Mouse (Mus musculus): ENCODE results near the gene Ager. TPM values are rescaled to one million over a fixed set of nuclear protein-coding genes. Genes with fewer than 3 reads are reported as not detected.

Gene Ager
- polyA plus RNA-seq, 1 experiment from 2014 or later = 2.4 TPM

GRCm38 (mm10) chr17:34632261-34632691, 34.6 kb downstream of the Ager start:
- 2% methylated on average over 26 of the region's 26 CpGs for WGBS
- peaks cover 18% of the 10 kb centered on the region for H3K27me3 ChIP-seq (replicated peaks; ENCODE audit: control insufficient read depth, insufficient read depth, low read length)
- H3K9me3 ChIP-seq (ENCODE audit: control insufficient read depth, low read length) = no peaks in the 10 kb centered on the region
- peaks cover 28% of the 10 kb centered on the region for H3K4me1 ChIP-seq (ENCODE audit: control insufficient read depth, insufficient read depth, low read length)
- H3K9ac ChIP-seq (ENCODE audit: low read depth, low read length) = peak overlapping the region; percentile 64
- peak overlapping the region; percentile 89 for H3K4me2 ChIP-seq (ENCODE audit: low read depth, low read length)
- no peak overlapping the region for H3K27ac ChIP-seq (ENCODE audit: low read length)
- no peaks in the 10 kb centered on the region for H3K36me3 ChIP-seq (ENCODE audit: control insufficient read depth, insufficient read depth, low read length)
- peak overlapping the region; percentile 41 for H3K4me3 ChIP-seq (ENCODE audit: low read length)
- ATAC-seq = peak; percentile 42; the same call in 1 of the 2 replicates

GRCm38 (mm10) chr17:34635671-34636070, 38.0 kb downstream of the Ager start:
- ATAC-seq = no peak
- no peaks in the 10 kb centered on the region for H3K9me3 ChIP-seq (ENCODE audit: control insufficient read depth, low read length)
- 68% methylated on average over 2 of the region's 2 CpGs for WGBS
- no peak overlapping the region for H3K4me2 ChIP-seq (ENCODE audit: low read depth, low read length)
- H3K36me3 ChIP-seq (ENCODE audit: control insufficient read depth, insufficient read depth, low read length) = no peaks in the 10 kb centered on the region
- H3K9ac ChIP-seq (ENCODE audit: low read depth, low read length) = no peak overlapping the region
- peaks cover 11% of the 10 kb centered on the region for H3K4me1 ChIP-seq (ENCODE audit: control insufficient read depth, insufficient read depth, low read length)
- peaks cover 11% of the 10 kb centered on the region for H3K27me3 ChIP-seq (replicated peaks; ENCODE audit: control insufficient read depth, insufficient read depth, low read length)
- no peak overlapping the region for H3K27ac ChIP-seq (ENCODE audit: low read length)
- H3K4me3 ChIP-seq (ENCODE audit: low read length) = no peak overlapping the region

DNA sequence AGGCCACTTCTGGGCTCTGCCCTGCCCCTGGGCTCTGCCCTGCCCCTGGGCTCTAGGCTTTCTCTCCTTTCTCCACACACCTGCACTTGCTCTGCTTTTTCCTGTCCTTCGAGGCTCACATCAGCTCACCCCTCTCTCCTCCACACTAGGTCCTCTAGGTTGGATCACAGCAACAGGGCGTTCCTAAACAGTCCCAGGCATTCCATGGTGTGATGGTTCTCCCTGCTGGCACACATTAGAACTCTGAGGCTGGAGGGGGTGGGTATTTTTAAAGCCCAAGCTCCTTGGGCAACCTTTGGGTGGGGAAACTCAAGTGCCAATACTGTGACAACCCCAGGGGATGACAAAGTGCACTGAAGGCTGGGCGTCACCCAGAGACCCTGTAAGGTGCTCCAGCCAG, 39.8 kb downstream of the Ager start:
- WGBS = 67% methylated on average over 3 of the region's 3 CpGs
- no peaks in the 10 kb centered on the region for H3K4me1 ChIP-seq (ENCODE audit: control insufficient read depth, insufficient read depth, low read length)

GRCm38 (mm10) chr17:34639461-34640255, 42.0 kb downstream of the Ager start:
- no peak for ATAC-seq
- Histone ChIP-seq H3K27ac (ENCODE audit: low read length) (no peak overlapping the region), H3K4me3 (ENCODE audit: low read length) (no peak overlapping the region), H3K4me2 (ENCODE audit: low read depth, low read length) (no peak overlapping the region), H3K9me3 (ENCODE audit: control insufficient read depth, low read length) (no peaks in the 10 kb centered on the region), H3K4me1 (ENCODE audit: control insufficient read depth, insufficient read depth, low read length) (no peaks in the 10 kb centered on the region), H3K9ac (ENCODE audit: low read depth, low read length) (no peak overlapping the region), H3K27me3 (replicated peaks; ENCODE audit: control insufficient read depth, insufficient read depth, low read length) (no peaks in the 10 kb centered on the region), H3K36me3 (ENCODE audit: control insufficient read depth, insufficient read depth, low read length) (no peaks in the 10 kb centered on the region)
- WGBS = 75% methylated on average over 7 of the region's 7 CpGs

More for the DNA sequence above, 39.8 kb downstream of the Ager start:
- Histone ChIP-seq H3K27ac (ENCODE audit: low read length) (no peak overlapping the region), H3K9me3 (ENCODE audit: control insufficient read depth, low read length) (no peaks in the 10 kb centered on the region), H3K27me3 (replicated peaks; ENCODE audit: control insufficient read depth, insufficient read depth, low read length) (no peaks in the 10 kb centered on the region), H3K36me3 (ENCODE audit: control insufficient read depth, insufficient read depth, low read length) (no peaks in the 10 kb centered on the region), H3K9ac (ENCODE audit: low read depth, low read length) (0 out of 2 replicates have a peak overlapping the region, but pooled peaks have one; percentile 5), H3K4me3 (ENCODE audit: low read length) (no peak overlapping the region), H3K4me2 (ENCODE audit: low read depth, low read length) (no peak overlapping the region)
- ATAC-seq = no peak

GRCm38 (mm10) chr17:34640778-34641601, 43.3 kb downstream of the Ager start:
- ATAC-seq = no peak
- H3K9ac ChIP-seq (ENCODE audit: low read depth, low read length) = peak overlapping the region; percentile 27; the same call in 1 of the 2 replicates
- WGBS = 18% methylated on average over 11 of the region's 11 CpGs

GRCm38 (mm10) chr17:34641945-34642344, 44.3 kb downstream of the Ager start:
- no peak for ATAC-seq
- H3K36me3 ChIP-seq (ENCODE audit: control insufficient read depth, insufficient read depth, low read length) = no peaks in the 10 kb centered on the region

More at GRCm38 (mm10) chr17:34640778-34641601, 43.3 kb downstream of the Ager start:
- Histone ChIP-seq H3K4me1 (ENCODE audit: control insufficient read depth, insufficient read depth, low read length) (peaks cover 7% of the 10 kb centered on the region), H3K36me3 (ENCODE audit: control insufficient read depth, insufficient read depth, low read length) (no peaks in the 10 kb centered on the region), H3K27me3 (replicated peaks; ENCODE audit: control insufficient read depth, insufficient read depth, low read length) (no peaks in the 10 kb centered on the region), H3K4me3 (ENCODE audit: low read length) (no peak overlapping the region), H3K4me2 (ENCODE audit: low read depth, low read length) (no peak overlapping the region), H3K9me3 (ENCODE audit: control insufficient read depth, low read length) (no peaks in the 10 kb centered on the region), H3K27ac (ENCODE audit: low read length) (peak overlapping the region; percentile 33)

DNA sequence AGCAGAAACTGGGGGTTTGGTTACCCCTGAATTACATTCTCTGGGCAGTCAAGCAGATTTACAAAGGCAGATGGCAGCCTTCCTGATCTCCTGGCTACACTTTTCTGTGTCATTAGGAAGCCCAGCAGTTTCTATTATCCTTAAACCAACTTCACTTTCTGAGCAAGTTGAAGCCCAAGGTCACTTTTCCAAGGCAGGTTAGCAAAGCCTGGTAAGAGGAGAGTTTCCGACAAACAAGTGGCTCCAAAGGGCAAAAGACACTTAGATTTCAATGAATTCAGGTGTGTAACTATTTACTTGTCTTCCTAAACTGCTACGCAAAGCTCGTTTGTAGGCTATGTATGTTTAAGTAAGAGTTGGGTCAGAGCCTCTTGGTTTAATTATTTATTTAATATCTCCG, 45.7 kb downstream of the Ager start:
- ATAC-seq = no peak
- Histone ChIP-seq H3K4me1 (ENCODE audit: control insufficient read depth, insufficient read depth, low read length) (peaks cover 15% of the 10 kb centered on the region), H3K4me3 (ENCODE audit: low read length) (no peak overlapping the region), H3K4me2 (ENCODE audit: low read depth, low read length) (no peak overlapping the region), H3K36me3 (ENCODE audit: control insufficient read depth, insufficient read depth, low read length) (no peaks in the 10 kb centered on the region), H3K9me3 (ENCODE audit: control insufficient read depth, low read length) (no peaks in the 10 kb centered on the region), H3K9ac (ENCODE audit: low read depth, low read length) (no peak overlapping the region), H3K27ac (ENCODE audit: low read length) (no peak overlapping the region), H3K27me3 (replicated peaks; ENCODE audit: control insufficient read depth, insufficient read depth, low read length) (no peaks in the 10 kb centered on the region)
- WGBS = 88% methylated on average over 4 of the region's 4 CpGs

More at GRCm38 (mm10) chr17:34641945-34642344, 44.3 kb downstream of the Ager start:
- no peak overlapping the region for H3K4me2 ChIP-seq (ENCODE audit: low read depth, low read length)
- WGBS = 73% methylated on average over 3 of the region's 3 CpGs
- no peak overlapping the region for H3K9ac ChIP-seq (ENCODE audit: low read depth, low read length)
- peaks cover 7% of the 10 kb centered on the region for H3K4me1 ChIP-seq (ENCODE audit: control insufficient read depth, insufficient read depth, low read length)
- no peaks in the 10 kb centered on the region for H3K9me3 ChIP-seq (ENCODE audit: control insufficient read depth, low read length)
- no peaks in the 10 kb centered on the region for H3K27me3 ChIP-seq (replicated peaks; ENCODE audit: control insufficient read depth, insufficient read depth, low read length)
- H3K27ac ChIP-seq (ENCODE audit: low read length) = no peak overlapping the region
- H3K4me3 ChIP-seq (ENCODE audit: low read length) = no peak overlapping the region

DNA sequence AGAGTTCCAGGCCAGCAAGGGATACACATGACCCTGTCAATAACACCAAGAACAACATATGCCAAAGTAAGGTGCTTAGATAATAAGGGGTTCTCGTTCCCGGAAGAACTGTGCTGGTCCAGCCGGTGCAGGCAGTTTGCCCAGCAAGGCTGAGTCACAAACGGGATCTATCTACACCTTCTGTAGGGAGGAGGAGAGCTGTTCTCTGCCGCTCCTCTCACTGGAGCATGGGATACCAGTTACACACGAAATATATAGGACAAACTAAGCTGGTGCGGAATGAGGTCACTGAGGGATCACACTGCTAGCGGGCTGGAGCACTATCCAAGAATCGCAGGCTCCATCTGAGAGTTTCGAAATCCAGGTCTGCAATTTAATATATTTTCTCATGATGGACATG, 46.3 kb downstream of the Ager start:
- Histone ChIP-seq H3K27ac (ENCODE audit: low read length) (no peak overlapping the region), H3K4me3 (ENCODE audit: low read length) (no peak overlapping the region), H3K9ac (ENCODE audit: low read depth, low read length) (no peak overlapping the region), H3K27me3 (replicated peaks; ENCODE audit: control insufficient read depth, insufficient read depth, low read length) (no peaks in the 10 kb centered on the region), H3K4me2 (ENCODE audit: low read depth, low read length) (no peak overlapping the region), H3K9me3 (ENCODE audit: control insufficient read depth, low read length) (no peaks in the 10 kb centered on the region), H3K36me3 (ENCODE audit: control insufficient read depth, insufficient read depth, low read length) (no peaks in the 10 kb centered on the region), H3K4me1 (ENCODE audit: control insufficient read depth, insufficient read depth, low read length) (peaks cover 15% of the 10 kb centered on the region)
- 87% methylated on average over 10 of the region's 10 CpGs for WGBS
- no peak for ATAC-seq

DNA sequence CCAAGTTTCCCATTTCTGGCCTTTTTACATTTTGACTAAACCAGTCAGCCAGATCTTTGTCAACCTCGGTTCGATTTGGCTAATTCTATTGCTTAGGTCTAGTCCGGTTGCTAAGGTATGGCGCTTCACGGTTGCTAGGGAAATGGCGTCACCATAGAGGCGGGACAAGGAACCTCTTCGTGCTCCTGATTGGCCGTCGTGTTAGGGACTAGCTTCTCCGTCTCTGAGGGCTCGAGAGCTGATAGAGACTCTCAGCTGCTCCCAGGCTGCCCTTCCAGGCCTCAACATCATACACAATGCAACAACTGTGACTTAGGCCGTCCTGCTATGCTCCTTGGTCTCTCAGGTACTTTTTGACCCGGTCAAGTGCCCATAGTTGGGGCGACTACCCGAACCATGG, 46.9 kb downstream of the Ager start, which contains the start of gene Fkbpl:
Fkbpl (plus strand) TSS at position 157 of the 400 bp plus-strand sequence.
- Histone ChIP-seq H3K4me3 (ENCODE audit: low read length) (peak within 1 kb of the TSS; percentile 59), H3K36me3 (ENCODE audit: control insufficient read depth, insufficient read depth, low read length) (no peaks in the 10 kb centered on the region), H3K9ac (ENCODE audit: low read depth, low read length) (peak within 1 kb of the TSS; percentile 65), H3K4me1 (ENCODE audit: control insufficient read depth, insufficient read depth, low read length) (peaks cover 15% of the 10 kb centered on the region), H3K9me3 (ENCODE audit: control insufficient read depth, low read length) (no peaks in the 10 kb centered on the region), H3K27me3 (replicated peaks; ENCODE audit: control insufficient read depth, insufficient read depth, low read length) (no peaks in the 10 kb centered on the region), H3K27ac (ENCODE audit: low read length) (peak within 1 kb of the TSS; percentile 49; the same call in 1 of the 2 replicates), H3K4me2 (ENCODE audit: low read depth, low read length) (peak within 1 kb of the TSS; percentile 59)
- ATAC-seq = peak; percentile 74
- under 1% methylated on average over 16 of the region's 16 CpGs for WGBS
